Mouse (Mus musculus) midbrain, postnatal 0 days (tissue): ENCODE measurements around the gene Sptbn1. TPM values are rescaled to one million over a fixed set of nuclear protein-coding genes. Genes with fewer than 3 reads are reported as not detected.

Source experiments
- ATAC-seq: fragments of 200-750 bp; cut with Nextera tagmentation; 2 replicates; pipeline ENCODE4 v1.8.0; 2017; ENCODE audit warnings: moderate number of reproducible peaks, mild to moderate bottlenecking, moderate TSS enrichment, moderate library complexity; ENCODE audit not compliant: low FRiP score
- DNase-seq: peaks from one replicate; pipeline ENCODE4 v3.0.0-alpha.2; 2015; ENCODE audit warnings: low spot score
- H3K27ac ChIP-seq: fragments of 300-500 bp; sonication (generic); 2 replicates; pipeline ENCODE4 v1.5.1; 2014; ENCODE audit warnings: low read depth, mild to moderate bottlenecking, low read length, mixed read lengths
- H3K27me3 ChIP-seq: fragments of 300-500 bp; sonication (generic); 2 replicates; pipeline ENCODE4 v1.6.1; 2014; ENCODE audit warnings: low read length, control low read depth, mixed read lengths; ENCODE audit not compliant: insufficient read depth
- H3K36me3 ChIP-seq: fragments of 300-500 bp; sonication (generic); 2 replicates; pipeline ENCODE4 v1.6.1; 2014; ENCODE audit warnings: low read length, control low read depth, mixed read lengths; ENCODE audit not compliant: insufficient read depth
- H3K4me1 ChIP-seq: fragments of 300-500 bp; sonication (generic); 2 replicates; pipeline ENCODE4 v1.6.1; 2014; ENCODE audit warnings: mild to moderate bottlenecking, control low read depth, antibody characterized with exemption, low read length, mixed read lengths; ENCODE audit not compliant: insufficient read depth
- H3K4me2 ChIP-seq: fragments of 300-500 bp; sonication (generic); 2 replicates; pipeline ENCODE4 v1.6.1; 2014; ENCODE audit warnings: low read depth, mild to moderate bottlenecking, low read length, mixed read lengths; ENCODE audit not compliant: poor library complexity, severe bottlenecking
- H3K4me3 ChIP-seq: fragments of 300-500 bp; sonication (generic); 2 replicates; pipeline ENCODE4 v1.5.1; 2014; ENCODE audit warnings: low read depth, mild to moderate bottlenecking, low read length, moderate library complexity
- H3K9ac ChIP-seq: fragments of 300-500 bp; sonication (generic); replicated peaks from 2 replicates; pipeline ENCODE4 v1.6.1; 2014; ENCODE audit warnings: mild to moderate bottlenecking, low read length, moderate library complexity, mixed read lengths; ENCODE audit not compliant: poor library complexity, severe bottlenecking
- H3K9me3 ChIP-seq: fragments of 300-500 bp; sonication (generic); 2 replicates; pipeline ENCODE4 v1.6.1; 2016; ENCODE audit warnings: low read length, control low read depth
- CTCF ChIP-seq: IDR thresholded peaks from 2 replicates; pipeline ENCODE4 v1.5.1; 2016; ENCODE audit warnings: antibody characterized with exemption, mild to moderate bottlenecking
- WGBS: fragments of 180-500 bp; shearing (Covaris S2); extraction: QIAGEN DNeasy Blood & Tissue Kit; methylation state at CpG from one replicate; pipeline ENCODE4 v1.1.7; 2014; 5-methylcytosine and 5-hydroxymethylcytosine counted together
- polyA plus RNA-seq: library from polyadenylated mRNA; unstranded; fragments of >200 nt; fragmentation: Nextera tagmentation; extraction: Ambion mirVana; gene quantifications from 2 replicates; pipeline ENCODE4 v1.2.1, GENCODE M21; 2015
- total RNA-seq: library from RNA; depleted of rRNA; stranded (reverse); fragments of >200 nt; gene quantifications from 2 replicates; pipeline ENCODE4 v1.2.3, GENCODE M21; 2014

Gene Sptbn1
- total and polyA plus RNA-seq, 2 experiments from 2014 or later, result 173 to 294 TPM

GRCm38 (mm10) chr11:30148888-30149287, 119.1 kb downstream of the Sptbn1 start:
- Histone ChIP-seq H3K27me3 (no peaks in the 10 kb centered on the region), H3K36me3 (peaks cover 57% of the 10 kb centered on the region), H3K4me1 (no peaks in the 10 kb centered on the region), H3K9ac (no peak overlapping the region), H3K9me3 (no peaks in the 10 kb centered on the region), H3K4me2 (no peak overlapping the region), H3K27ac (no peak overlapping the region), H3K4me3 (no peak overlapping the region)
- DNase-seq (no peak), ATAC-seq (no peak)
- no peak for TF ChIP-seq CTCF
- 90% methylated on average over 5 of the region's 5 CpGs for WGBS

GRCm38 (mm10) chr11:30148378-30148777, 119.6 kb downstream of the Sptbn1 start:
- H3K9me3 ChIP-seq, result no peaks in the 10 kb centered on the region
- H3K4me3 ChIP-seq, result no peak overlapping the region
- no peak for TF ChIP-seq CTCF
- DNase-seq (no peak), ATAC-seq (no peak)
- H3K27ac ChIP-seq, result no peak overlapping the region
- peaks cover 55% of the 10 kb centered on the region for H3K36me3 ChIP-seq
- no peaks in the 10 kb centered on the region for H3K4me1 ChIP-seq
- no peaks in the 10 kb centered on the region for H3K27me3 ChIP-seq
- H3K9ac ChIP-seq, result no peak overlapping the region
- no peak overlapping the region for H3K4me2 ChIP-seq

- Histone ChIP-seq H3K27me3 (no peaks in the 10 kb centered on the region), H3K36me3 (peaks cover 57% of the 10 kb centered on the region), H3K27ac (no peak overlapping the region), H3K4me3 (no peak overlapping the region), H3K9ac (no peak overlapping the region), H3K4me2 (no peak overlapping the region), H3K9me3 (no peaks in the 10 kb centered on the region), H3K4me1 (no peaks in the 10 kb centered on the region)
- no peak; the same call in 1 of the 2 replicates for TF ChIP-seq CTCF
- WGBS, result 86% methylated on average over 1 of the region's 1 CpGs
- DNase-seq (no peak), ATAC-seq (no peak)
These were observed 120.1 kb downstream of the Sptbn1 start for GRCm38 (mm10) chr11:30147882-30148281.

- DNase-seq (no peak), ATAC-seq (no peak)
- H3K4me2 ChIP-seq, result no peak overlapping the region
- no peak overlapping the region for H3K27ac ChIP-seq
- H3K27me3 ChIP-seq, result no peaks in the 10 kb centered on the region
- no peak overlapping the region for H3K4me3 ChIP-seq
- no peaks in the 10 kb centered on the region for H3K9me3 ChIP-seq
- H3K4me1 ChIP-seq, result no peaks in the 10 kb centered on the region
- no peak overlapping the region for H3K9ac ChIP-seq
- WGBS, result 85% methylated on average over 6 of the region's 6 CpGs
- H3K36me3 ChIP-seq, result peaks cover 76% of the 10 kb centered on the region
- no peak for TF ChIP-seq CTCF
These were observed 124.9 kb downstream of the Sptbn1 start for GRCm38 (mm10) chr11:30143090-30143489.

GRCm38 (mm10) chr11:30139165-30139826, 128.7 kb downstream of the Sptbn1 start:
- peaks cover 79% of the 10 kb centered on the region for H3K36me3 ChIP-seq
- no peak for TF ChIP-seq CTCF
- no peaks in the 10 kb centered on the region for H3K27me3 ChIP-seq
- no peak overlapping the region for H3K27ac ChIP-seq
- no peaks in the 10 kb centered on the region for H3K9me3 ChIP-seq
- 91% methylated on average over 17 of the region's 17 CpGs for WGBS
- no peak overlapping the region for H3K4me2 ChIP-seq
- H3K9ac ChIP-seq, result no peak overlapping the region
- DNase-seq (no peak), ATAC-seq (no peak)
- no peak overlapping the region for H3K4me3 ChIP-seq
- no peaks in the 10 kb centered on the region for H3K4me1 ChIP-seq

- Histone ChIP-seq H3K36me3 (peaks cover 74% of the 10 kb centered on the region), H3K4me3 (no peak overlapping the region), H3K27ac (no peak overlapping the region), H3K4me1 (no peaks in the 10 kb centered on the region), H3K9me3 (no peaks in the 10 kb centered on the region), H3K4me2 (no peak overlapping the region), H3K9ac (no peak overlapping the region), H3K27me3 (no peaks in the 10 kb centered on the region)
- ATAC-seq (no peak), DNase-seq (no peak)
- WGBS, result 90% methylated on average over 12 of the region's 12 CpGs
- no peak for TF ChIP-seq CTCF
These were observed 130.9 kb downstream of the Sptbn1 start for GRCm38 (mm10) chr11:30137081-30137480.
